Mouse (Mus musculus) embryonic fibroblast, embryonic 13.5 days (primary cell): ENCODE results near the gene Kif2c.

Experiments used
- CTCF ChIP-seq: IDR thresholded peaks from 2 replicates; pipeline ENCODE4 v1.5.1; 2011; ENCODE audit warnings: mild to moderate bottlenecking, control low read depth, low read length, moderate library complexity, borderline replicate concordance; ENCODE audit not compliant: insufficient read depth
- POLR2A ChIP-seq: IDR thresholded peaks from 2 replicates; pipeline ENCODE4 v1.6.1; 2011; ENCODE audit warnings: low read depth, mild to moderate bottlenecking, control low read depth, low read length, moderate library complexity

DNA sequence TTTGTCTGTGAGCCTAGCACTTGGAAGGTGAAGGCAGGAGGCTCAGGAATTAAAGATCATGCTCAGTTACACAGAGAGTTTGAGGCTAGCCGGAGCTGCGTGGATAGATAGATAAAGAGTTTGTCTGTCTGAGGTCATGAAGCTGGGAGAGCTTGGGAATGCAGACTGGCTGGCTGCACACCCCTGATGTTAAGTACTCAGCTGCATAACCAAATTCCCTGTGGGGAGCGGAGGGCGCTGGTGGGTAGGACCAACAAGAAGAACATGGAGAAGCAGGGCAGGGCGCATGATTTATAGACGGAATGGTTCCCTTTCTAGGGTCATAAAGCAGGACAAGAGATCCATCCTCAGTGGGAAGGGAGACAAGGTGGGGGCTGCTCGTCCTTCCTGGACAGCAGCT, 39.4 kb downstream of the Kif2c start:
- TF ChIP-seq CTCF (no peak), POLR2A (no peak)
